ENCODE assay signal across 22 mouse cellular contexts in the genomic region with DNA sequence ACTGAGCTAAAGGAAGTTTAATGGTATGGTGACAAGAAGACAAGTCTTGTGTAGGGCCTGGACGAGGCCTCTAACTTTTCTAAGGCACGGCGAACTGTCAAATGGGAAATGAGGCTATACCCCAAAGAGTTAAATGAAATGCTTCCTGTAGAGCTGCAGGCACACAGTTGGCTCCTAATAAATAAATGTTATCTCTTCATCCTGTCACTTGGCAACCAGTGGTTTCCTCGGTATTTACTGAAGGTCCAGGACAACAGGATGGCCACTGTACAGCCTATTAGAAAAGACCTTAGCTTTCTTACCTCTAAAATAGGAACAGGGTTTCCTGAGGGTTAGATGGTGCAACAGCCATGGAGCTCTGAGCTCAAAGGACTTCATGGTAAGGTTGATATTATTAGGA. TPM values are rescaled to one million over a fixed set of nuclear protein-coding genes. Genes with fewer than 3 reads are reported as not detected.
DNase-seq lines count a peak whose midpoint lies in the region; ATAC-seq lines count a peak whose summit lies in the region.
"Had no signal": no experiment of that assay in that cellular context is flagged by ENCODE, and none has a peak within 500 bp of the region (broad histone marks: within the 10 kb centered on the region; RNA-seq: fewer than 3 reads in every experiment).

No protein-coding gene starts in this region.

- no peak for ATAC-seq in kidney, embryonic 16.5 days (ENCODE audit: low FRiP score, low TSS enrichment)
- ATAC-seq in lung, embryonic 16.5 days (ENCODE audit: low read depth): peak; percentile 38; the same call in 1 of the 2 replicates
- ATAC-seq: CD4-positive, CD25-positive, alpha-beta regulatory T cell, adult 4 months; forebrain, embryonic 14.5 days; midbrain, embryonic 15.5 days had no signal

- H3K4me2 ChIP-seq in kidney, embryonic 16.5 days (replicated peaks; ENCODE audit: low read depth, low read length): no peak overlapping the region
- H3K4me2 ChIP-seq in lung, embryonic 16.5 days (ENCODE audit: low read depth, low read length): no peak overlapping the region
- H3K4me2 ChIP-seq: heart, embryonic 13.5 days; hindbrain, embryonic 13.5 days; midbrain, embryonic 15.5 days; neural tube, embryonic 13.5 days had no signal

- H3K36me3 ChIP-seq in kidney, embryonic 16.5 days (ENCODE audit: insufficient read depth, low read length): no peaks in the 10 kb centered on the region
- no peaks in the 10 kb centered on the region for H3K36me3 ChIP-seq in lung, embryonic 16.5 days (ENCODE audit: control insufficient read depth, insufficient read depth, low read length)
- H3K36me3 ChIP-seq: heart, embryonic 13.5 days; hindbrain, embryonic 13.5 days; limb, embryonic 10.5 days; midbrain, embryonic 15.5 days; neural tube, embryonic 13.5 days had no signal

- H3K27ac ChIP-seq in kidney, embryonic 16.5 days (ENCODE audit: low read length): no peak overlapping the region
- no peak overlapping the region for H3K27ac ChIP-seq in lung, embryonic 16.5 days (ENCODE audit: low read length)
- H3K27ac ChIP-seq: heart, embryonic 13.5 days; hindbrain, embryonic 13.5 days; limb, embryonic 10.5 days; midbrain, embryonic 15.5 days; neural tube, embryonic 13.5 days had no signal

- DNase-seq in adrenal gland, postnatal 10 days: peak; percentile 19
- DNase-seq in adrenal gland, postnatal 14 days: no peak
- DNase-seq in kidney, adult 9 months: peak; percentile 57
- no peak for DNase-seq in lung, postnatal 14 days
- peak; percentile 48 for DNase-seq in lung, postnatal 25 days (ENCODE audit: low spot score)
- DNase-seq: cerebellum, adult 9-10 months; gastrocnemius, postnatal 14 days; heart, adult 18-20 months; heart, postnatal 14 days; kidney, adult 11 months; liver; retina, postnatal 1 day had no signal

- H3K27me3 ChIP-seq in kidney, embryonic 16.5 days (ENCODE audit: insufficient read depth, low read length): no peaks in the 10 kb centered on the region
- no peaks in the 10 kb centered on the region for H3K27me3 ChIP-seq in lung, embryonic 16.5 days (ENCODE audit: control insufficient read depth, insufficient read depth, low read depth, low read length)
- H3K27me3 ChIP-seq: heart, embryonic 13.5 days; hindbrain, embryonic 13.5 days; midbrain, embryonic 15.5 days; neural tube, embryonic 13.5 days had no signal

- whole genome bisulfite sequencing in kidney, embryonic 16.5 days: 48% methylated on average over 4 of the region's 4 CpGs
- WGBS in lung, embryonic 16.5 days: 38% methylated on average over 4 of the region's 4 CpGs

- H3K9ac ChIP-seq in kidney, embryonic 16.5 days (replicated peaks; ENCODE audit: low read length): no peak overlapping the region
- no peak overlapping the region for H3K9ac ChIP-seq in lung, embryonic 16.5 days (ENCODE audit: low read length)
- H3K9ac ChIP-seq: heart, embryonic 13.5 days; hindbrain, embryonic 13.5 days; midbrain, embryonic 15.5 days; neural tube, embryonic 13.5 days had no signal

- H3K9me3 ChIP-seq in kidney, embryonic 16.5 days (ENCODE audit: low read length): no peaks in the 10 kb centered on the region
- H3K9me3 ChIP-seq in lung, embryonic 16.5 days (ENCODE audit: control insufficient read depth, low read length): no peaks in the 10 kb centered on the region
- H3K9me3 ChIP-seq: heart, embryonic 13.5 days; hindbrain, embryonic 13.5 days; limb, embryonic 10.5 days; megakaryocyte, embryonic 14.5 days; midbrain, embryonic 15.5 days; neural tube, embryonic 13.5 days had no signal

- no peak overlapping the region for H3K4me3 ChIP-seq in kidney, embryonic 16.5 days (ENCODE audit: low read length)
- H3K4me3 ChIP-seq in lung, embryonic 16.5 days (ENCODE audit: low read length): no peak overlapping the region
- H3K4me3 ChIP-seq: heart, embryonic 13.5 days; hindbrain, embryonic 13.5 days; limb, embryonic 10.5 days; megakaryocyte, embryonic 14.5 days; midbrain, embryonic 15.5 days; neural tube, embryonic 13.5 days had no signal

- H3K4me1 ChIP-seq in kidney, embryonic 16.5 days (ENCODE audit: insufficient read depth, low read length): peaks cover 84% of the 10 kb centered on the region
- peaks cover 53% of the 10 kb centered on the region for H3K4me1 ChIP-seq in lung, embryonic 16.5 days (replicated peaks; ENCODE audit: control insufficient read depth, insufficient read depth, low read length)
- H3K4me1 ChIP-seq: megakaryocyte, embryonic 14.5 days had no signal

RNA-seq across cellular contexts. Expression of gene Apbb2, which starts 6.7 kb away (rescaled TPM):
- 10 to 100 TPM; 47.3 to 60.3 TPM for total RNA-seq in adrenal gland, postnatal 10 days (2021)
- 54.6 and 59.9 TPM in 2 replicates for total RNA-seq in adrenal gland, postnatal 14 days (2021)
- 62.4 and 71.5 TPM in 2 replicates for polyA plus RNA-seq in kidney, embryonic 16.5 days (2015; fragmentation: Nextera tagmentation; extraction: Ambion mirVana)
- polyA plus RNA-seq in lung, embryonic 16.5 days (2015; fragmentation: Nextera tagmentation; extraction: Ambion mirVana): 56.7 and 57.0 TPM in 2 replicates

Comparison
In these comparisons a context has a peak if more than half of its experiments do, and no peak if none do; other contexts are left out.
1. DNase-seq: peak in adrenal gland, postnatal 10 days (single experiment), kidney, adult 9 months (single experiment) and lung, postnatal 25 days (single experiment); none in adrenal gland, postnatal 14 days (single experiment) and lung, postnatal 14 days (single experiment).